Mouse (Mus musculus): Measurements from ENCODE around the gene Prdx3. TPM values are rescaled to one million over a fixed set of nuclear protein-coding genes. Genes with fewer than 3 reads are reported as not detected.
A peak's percentile ranks its signal among the peaks of the same experiment; 100 is the strongest.

Prdx3 gene
- total RNA-seq (2021), result 10 to 100 TPM; 91.6 to 93.9 TPM

DNA sequence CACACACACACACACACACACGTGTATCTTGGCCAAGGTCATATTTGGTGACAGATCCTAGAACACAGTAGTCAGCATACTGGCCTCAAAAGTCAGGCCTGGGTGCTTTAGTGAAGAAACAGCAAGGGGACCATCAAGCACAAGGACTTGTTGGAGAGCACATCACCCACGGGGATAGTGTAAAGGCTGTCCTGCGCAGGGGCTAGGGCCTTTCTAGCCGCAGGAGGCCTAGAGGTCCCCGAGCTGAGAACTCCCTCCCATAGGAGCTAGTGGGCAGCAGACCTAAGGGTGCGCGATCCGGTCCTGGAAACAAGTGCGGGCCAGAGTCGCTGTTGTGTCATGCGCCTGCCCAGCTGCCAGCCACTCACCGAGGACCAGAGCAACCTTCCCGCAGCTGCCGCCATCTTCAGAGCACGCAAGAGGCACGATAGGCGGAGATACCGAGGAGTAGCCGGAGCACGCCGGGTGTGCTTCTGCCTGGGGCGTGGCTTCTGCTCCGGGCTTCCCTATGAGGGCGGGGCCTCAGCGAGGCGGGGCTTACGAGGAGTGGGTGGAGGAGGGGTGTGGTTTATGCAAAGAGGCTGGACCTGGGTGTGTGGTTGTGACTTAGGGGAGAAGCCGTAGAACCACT, at the start of gene Prdx3:
TSS of gene Prdx3 (minus strand) at position 493 of the 631 bp plus-strand sequence.
- DNase-seq (ENCODE audit: extremely low spot score in 1 of 2, low spot score in 2 of 2), result peak; percentile 91 to 96
- intact Hi-C loops (cut with DNase I), result no loop called here

GRCm38 (mm10) chr19:60916869-60917570, 42.7 kb upstream of the Prdx3 start:
- intact Hi-C loops (cut with DNase I), result no loop called here
- DNase-seq (ENCODE audit: extremely low spot score in 1 of 2, low spot score in 2 of 2), result peak in 1 of 2 experiments; percentile 16

DNA sequence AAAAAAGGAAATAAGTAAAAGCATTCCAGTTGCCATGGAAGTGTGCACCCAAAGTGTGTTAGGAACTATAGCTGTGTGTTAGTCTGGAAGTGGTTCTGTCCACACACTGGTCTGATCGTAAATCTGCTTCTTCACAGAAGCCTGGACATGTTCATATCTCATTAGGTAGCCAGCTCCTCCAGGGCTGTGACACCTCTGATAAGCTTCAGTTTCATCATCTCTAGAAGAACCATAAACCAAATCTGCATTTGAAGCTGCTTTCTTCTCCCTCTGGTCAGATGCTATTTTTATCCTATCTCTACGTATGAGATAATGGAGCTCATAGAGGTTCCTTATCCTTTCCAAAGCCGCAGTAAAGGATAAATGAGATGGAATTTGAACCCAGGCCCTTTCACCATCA, 41.5 kb upstream of the Prdx3 start:
- DNase-seq (ENCODE audit: extremely low spot score in 1 of 2, low spot score in 2 of 2), result no peak
- intact Hi-C loops (cut with DNase I), result no loop called here

- no peak for DNase-seq (ENCODE audit: extremely low spot score in 1 of 2, low spot score in 2 of 2)
- intact Hi-C loops (cut with DNase I), result no loop called here
Measured at GRCm38 (mm10) chr19:60915236-60915635, 40.9 kb upstream of the Prdx3 start.

GRCm38 (mm10) chr19:60911653-60912052, 37.3 kb upstream of the Prdx3 start:
- no peak for DNase-seq (ENCODE audit: extremely low spot score in 1 of 2, low spot score in 2 of 2)
- intact Hi-C loops (cut with DNase I), result no loop called here

DNA sequence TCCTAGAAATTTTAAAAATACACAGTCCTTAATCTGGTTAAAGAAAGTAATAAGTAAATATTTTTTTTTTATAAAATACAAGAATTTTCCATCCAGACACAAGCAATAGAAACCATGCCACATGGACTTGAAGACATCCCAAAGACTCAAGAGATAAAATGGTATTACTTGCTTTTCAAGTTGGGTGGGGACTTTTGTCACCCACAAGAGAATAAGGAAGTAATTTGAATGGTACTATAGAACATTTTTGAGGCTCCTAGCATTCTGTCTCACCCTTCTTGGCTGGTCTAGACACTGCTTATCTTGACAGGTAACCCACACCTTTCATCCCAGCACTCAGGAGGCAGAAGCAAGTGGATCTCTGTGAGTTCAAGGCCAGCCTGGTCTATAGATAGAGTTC, 35.9 kb upstream of the Prdx3 start:
- no peak for DNase-seq (ENCODE audit: extremely low spot score in 1 of 2, low spot score in 2 of 2)
- intact Hi-C loops (cut with DNase I), result no loop called here

GRCm38 (mm10) chr19:60905477-60905876, 31.1 kb upstream of the Prdx3 start:
- DNase-seq (ENCODE audit: extremely low spot score in 1 of 2, low spot score in 2 of 2), result no peak
- intact Hi-C loops (cut with DNase I), result no loop called here

- no peak for DNase-seq (ENCODE audit: extremely low spot score in 1 of 2, low spot score in 2 of 2)
- intact Hi-C loops (cut with DNase I), result no loop called here
Measured at GRCm38 (mm10) chr19:60903971-60904370, 29.6 kb upstream of the Prdx3 start.

DNA sequence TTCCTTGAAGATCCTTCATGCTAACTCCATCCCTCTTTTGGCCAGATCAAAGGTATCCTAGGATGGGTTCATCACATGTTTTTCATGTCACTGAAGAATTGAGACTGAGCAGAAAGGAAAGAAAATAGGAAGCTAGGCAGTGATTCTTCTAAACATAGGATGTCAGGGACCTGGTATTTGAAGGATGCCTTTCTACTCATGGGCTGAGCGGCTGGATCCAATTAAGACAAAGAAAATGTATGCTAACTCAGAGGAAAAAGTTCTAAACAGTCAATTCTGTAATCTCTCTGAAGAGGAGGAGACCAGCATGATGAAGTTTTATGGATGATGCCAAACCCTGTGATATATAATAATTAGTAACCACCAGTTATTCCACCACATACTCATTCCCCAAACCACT, 28.8 kb upstream of the Prdx3 start:
- intact Hi-C loops (cut with DNase I), result no loop called here
- no peak for DNase-seq (ENCODE audit: extremely low spot score in 1 of 2, low spot score in 2 of 2)

DNA sequence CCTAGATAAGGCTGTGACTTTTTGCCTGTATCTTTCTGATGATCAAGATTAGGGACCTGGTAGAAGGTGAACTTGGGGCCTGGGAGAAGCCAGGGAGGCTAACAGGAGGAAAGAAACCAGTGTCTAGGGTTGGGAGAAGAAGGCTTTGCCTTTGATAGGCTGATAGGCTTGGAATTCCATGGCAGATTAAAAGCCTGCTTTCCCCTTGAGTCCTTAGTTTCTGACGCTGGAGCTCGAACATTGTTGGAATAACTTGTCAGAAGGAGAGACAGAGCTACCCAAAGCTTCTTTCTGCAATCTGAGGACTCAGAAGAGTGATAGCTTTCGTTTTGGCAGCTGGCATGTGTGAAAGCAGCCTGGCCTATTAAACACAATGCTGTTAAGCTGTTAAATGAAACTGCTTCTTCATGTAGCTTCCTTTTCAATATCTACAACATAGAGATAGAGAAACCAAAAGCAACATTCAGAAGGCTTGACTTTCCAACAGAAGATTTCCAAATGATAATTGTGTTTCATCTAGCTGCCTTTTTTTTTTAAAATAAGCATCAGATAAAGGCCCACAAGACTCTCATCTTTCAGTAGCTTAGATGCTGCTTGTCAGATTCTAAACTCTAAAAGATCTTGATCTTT, 21.0 kb upstream of the Prdx3 start:
- intact Hi-C loops (cut with DNase I), result no loop called here

DNA sequence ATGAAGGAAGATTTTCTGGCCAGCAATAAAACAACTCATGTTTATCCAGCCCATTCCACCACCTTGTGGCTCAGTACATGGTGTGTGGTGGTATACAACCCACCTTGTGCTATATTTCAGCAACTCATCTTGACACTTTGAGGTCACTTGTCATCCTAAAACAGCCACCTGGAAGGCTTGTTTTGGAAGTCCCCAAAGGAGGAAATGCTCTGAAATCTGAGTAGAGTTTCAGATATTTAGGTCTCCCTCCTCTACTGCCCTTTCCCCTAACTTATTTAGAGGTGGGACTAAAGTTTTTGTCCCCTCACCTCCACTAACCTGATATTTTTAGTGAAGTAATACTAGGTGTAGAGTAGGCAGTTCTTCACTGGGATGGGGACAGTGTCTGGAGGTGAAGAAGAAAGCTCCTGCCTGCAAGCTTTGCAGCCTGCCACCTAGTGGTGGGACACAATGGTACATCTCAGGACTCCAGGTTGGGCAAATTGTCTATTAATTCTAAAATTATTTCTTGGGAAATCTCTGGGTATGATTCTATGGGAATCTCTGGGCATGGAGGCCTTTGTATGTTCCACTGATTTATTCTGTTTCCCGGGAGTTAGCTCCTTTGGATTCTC, 17.7 kb upstream of the Prdx3 start:
- peak in 1 of 2 experiments; percentile 66 for DNase-seq (ENCODE audit: extremely low spot score in 1 of 2, low spot score in 2 of 2)
- intact Hi-C loops (cut with DNase I), result no loop called here

More for the DNA sequence above, 21.0 kb upstream of the Prdx3 start:
- DNase-seq (ENCODE audit: extremely low spot score in 1 of 2, low spot score in 2 of 2), result no peak

DNA sequence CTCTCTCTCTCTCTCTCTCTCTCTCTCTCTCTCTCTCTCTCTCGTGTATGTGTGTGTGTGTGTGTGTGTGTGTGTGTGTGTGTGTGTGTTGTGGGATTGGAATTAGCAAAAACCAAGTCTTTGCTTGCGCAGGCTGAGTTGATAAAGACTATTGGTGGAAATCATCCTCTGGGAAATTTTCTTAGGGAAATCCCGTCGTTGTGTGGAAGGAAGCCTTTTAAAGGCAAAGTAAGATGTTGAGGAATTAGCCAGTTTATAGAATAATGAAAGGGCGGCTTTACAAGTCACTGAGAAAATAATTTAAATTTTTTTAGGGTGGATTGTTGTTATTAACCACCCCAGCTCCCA, 16.7 kb upstream of the Prdx3 start:
- DNase-seq (ENCODE audit: extremely low spot score in 1 of 2, low spot score in 2 of 2), result peak in 1 of 2 experiments; percentile 31
- intact Hi-C loops (cut with DNase I), result no loop called here

- peak; percentile 54 to 73 for DNase-seq (ENCODE audit: extremely low spot score in 1 of 2, low spot score in 2 of 2)
- intact Hi-C loops (cut with DNase I), result no loop called here
Measured at GRCm38 (mm10) chr19:60890391-60891122, 16.2 kb upstream of the Prdx3 start.

- peak; percentile 92 to 97 for DNase-seq (ENCODE audit: extremely low spot score in 1 of 2, low spot score in 2 of 2)
- intact Hi-C loops (cut with DNase I), result loop anchor here (2.0 kb wide), 1 partner anchor 195 kb away; no protein-coding TSS in a partner anchor
Measured at GRCm38 (mm10) chr19:60889714-60890315, 15.5 kb upstream of the Prdx3 start, which contains the start of gene Grk5. Grk5 (plus strand) TSS chr19:60889749.

DNA sequence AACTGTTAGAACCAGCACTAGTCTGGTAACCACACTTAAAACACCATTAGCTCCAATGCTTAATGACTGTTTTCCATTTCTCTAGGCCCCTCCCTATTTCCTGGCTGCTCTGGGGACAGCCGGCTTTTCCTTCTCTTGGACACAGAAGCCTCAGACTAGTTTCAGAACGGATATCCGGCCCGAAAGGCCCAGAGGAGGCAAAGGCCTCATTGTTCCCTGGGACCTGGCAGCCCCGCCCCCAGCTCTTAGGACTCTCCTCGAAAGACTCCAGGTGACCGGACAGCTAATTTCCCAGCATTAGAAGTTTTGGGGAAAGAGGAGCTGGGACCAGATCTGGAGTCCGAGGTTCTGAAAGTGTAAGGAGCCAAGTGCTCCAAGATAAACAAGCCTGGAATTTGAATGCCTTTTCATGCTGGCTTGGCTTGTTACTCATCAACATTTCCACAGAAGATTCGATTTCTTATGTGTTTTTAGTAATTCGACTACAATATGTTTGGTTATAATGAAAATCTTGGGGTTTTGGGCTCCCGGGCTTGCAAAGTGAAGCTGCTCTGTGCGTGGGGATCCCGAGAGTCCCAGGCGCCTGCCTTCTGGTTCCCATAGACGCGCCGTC, 14.9 kb upstream of the Prdx3 start:
- peak; percentile 11 to 85 for DNase-seq (ENCODE audit: extremely low spot score in 1 of 2, low spot score in 2 of 2)
- intact Hi-C loops (cut with DNase I), result loop anchor here (2.0 kb wide), 1 partner anchor 196 kb away; no protein-coding TSS in a partner anchor

DNA sequence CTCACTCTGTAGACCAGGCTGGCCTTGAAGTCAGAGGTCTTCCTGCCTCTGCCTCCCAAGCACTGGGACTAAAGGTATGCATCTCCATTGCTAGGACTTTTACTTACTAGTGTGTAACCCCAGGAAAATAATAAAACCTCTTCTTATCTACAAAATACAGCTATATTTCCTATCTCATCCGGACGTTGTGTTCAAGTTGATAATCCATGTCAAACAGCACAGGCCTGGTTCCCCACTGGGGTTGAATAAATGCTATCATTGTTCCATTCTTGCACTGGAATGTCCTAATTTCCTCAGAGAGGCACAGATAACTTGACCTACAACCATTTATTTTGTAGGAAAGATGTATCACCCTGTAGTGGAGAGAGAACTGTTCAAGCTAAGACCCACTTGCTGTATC, 13.3 kb upstream of the Prdx3 start:
- no peak for DNase-seq (ENCODE audit: extremely low spot score in 1 of 2, low spot score in 2 of 2)
- intact Hi-C loops (cut with DNase I), result loop anchor here (2.0 kb wide), 1 partner anchor 197 kb away; no protein-coding TSS in a partner anchor

- DNase-seq (ENCODE audit: extremely low spot score in 1 of 2, low spot score in 2 of 2), result peak; percentile 20 to 42
- intact Hi-C loops (cut with DNase I), result loop anchor here (5.0 kb wide), 1 partner anchor 384 kb away; no protein-coding TSS in a partner anchor
Measured at GRCm38 (mm10) chr19:60883129-60883528, 8.8 kb upstream of the Prdx3 start.

DNA sequence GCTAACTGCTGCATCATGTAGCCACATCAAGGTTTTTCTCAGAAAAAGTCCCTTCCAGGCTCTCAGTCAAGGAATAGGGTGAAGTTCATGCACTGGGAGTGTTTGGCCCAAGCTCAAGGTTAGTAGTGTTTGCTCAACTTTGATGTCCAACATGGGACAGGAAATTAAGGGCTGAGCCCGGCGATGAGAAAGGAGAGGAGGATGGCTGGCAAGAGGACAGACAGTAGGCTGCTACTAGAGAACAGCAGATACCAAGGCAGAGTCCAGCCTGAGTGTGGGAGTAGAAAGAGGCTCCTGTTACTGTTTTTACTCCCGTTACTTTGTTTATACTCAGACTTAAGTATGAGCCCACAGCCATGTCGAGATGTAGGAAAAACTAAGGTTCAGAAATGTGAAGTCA, 855 bp downstream of the Prdx3 start:
- intact Hi-C loops (cut with DNase I), result no loop called here
- DNase-seq (ENCODE audit: extremely low spot score in 1 of 2, low spot score in 2 of 2), result peak in 1 of 2 experiments; percentile 50
